Mouse (Mus musculus): ENCODE data around the gene Olfr376.

DNA sequence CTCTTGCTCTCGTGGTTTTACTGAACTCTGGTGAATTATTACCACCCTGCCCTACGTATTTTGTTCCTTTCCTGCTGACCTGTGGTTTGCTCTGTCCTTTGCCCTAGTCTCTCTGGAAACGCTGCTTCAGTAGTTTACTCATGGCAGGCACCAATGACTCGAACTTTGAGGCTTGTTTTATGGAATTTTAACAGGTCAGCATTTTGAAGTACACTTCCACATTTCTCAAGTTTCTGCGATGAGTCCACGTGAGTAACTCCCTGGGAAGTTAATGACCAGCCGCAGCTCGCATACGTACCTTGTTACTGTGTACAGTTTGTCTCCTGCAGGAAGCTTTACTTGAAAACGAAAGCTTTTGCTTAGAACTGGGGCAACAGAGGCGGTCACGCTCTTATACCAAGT lies 44.6 kb upstream of the Olfr376 start:
- TF ChIP-seq MAX (IDR thresholded peaks at IDR 0.05; ENCODE audit: low read depth) (no peak), SRF (IDR thresholded peaks at IDR 0.05; ENCODE audit: control insufficient read depth, insufficient read length, low read depth) (no peak)

Data from myocyte (in vitro differentiated cells).